Mouse (Mus musculus) heart, embryonic 12.5 days (tissue): ENCODE data around the gene Rit1. TPM values are rescaled to one million over a fixed set of nuclear protein-coding genes. Genes with fewer than 3 reads are reported as not detected.

Source experiments
- ATAC-seq: fragments of 200-750 bp; cut with Nextera tagmentation; 2 replicates; pipeline ENCODE4 v1.8.0; 2017; ENCODE audit warnings: moderate TSS enrichment, moderate library complexity; ENCODE audit not compliant: insufficient number of reproducible peaks, low FRiP score
- H3K27ac ChIP-seq: fragments of 300-500 bp; sonication (generic); 2 replicates; pipeline ENCODE4 v1.5.1; 2016; ENCODE audit warnings: mild to moderate bottlenecking, moderate library complexity; ENCODE audit not compliant: poor library complexity, severe bottlenecking
- H3K27me3 ChIP-seq: fragments of 300-500 bp; sonication (generic); replicated peaks from 2 replicates; pipeline ENCODE4 v1.6.1; 2016; ENCODE audit warnings: mild to moderate bottlenecking, moderate library complexity
- H3K36me3 ChIP-seq: fragments of 300-500 bp; sonication (generic); 2 replicates; pipeline ENCODE4 v1.6.1; 2016; ENCODE audit warnings: mild to moderate bottlenecking, moderate library complexity
- H3K4me1 ChIP-seq: fragments of 300-500 bp; sonication (generic); replicated peaks from 2 replicates; pipeline ENCODE4 v1.6.1; 2016; ENCODE audit warnings: mild to moderate bottlenecking
- H3K4me2 ChIP-seq: fragments of 300-500 bp; sonication (generic); 2 replicates; pipeline ENCODE4 v1.6.1; 2016; ENCODE audit warnings: mild to moderate bottlenecking, moderate library complexity
- H3K4me3 ChIP-seq: fragments of 300-500 bp; sonication (generic); 2 replicates; pipeline ENCODE4 v1.5.1; 2016; ENCODE audit warnings: mild to moderate bottlenecking
- H3K9ac ChIP-seq: fragments of 300-500 bp; sonication (generic); 2 replicates; pipeline ENCODE4 v1.6.1; 2016; ENCODE audit warnings: mild to moderate bottlenecking, moderate library complexity
- H3K9me3 ChIP-seq: fragments of 300-500 bp; sonication (generic); replicated peaks from 2 replicates; pipeline ENCODE4 v1.6.1; 2016; ENCODE audit warnings: mild to moderate bottlenecking, moderate library complexity
- WGBS: fragments of 180-500 bp; shearing (Covaris S2); methylation state at CpG from one replicate; pipeline ENCODE4 v1.1.7; 2016; 5-methylcytosine and 5-hydroxymethylcytosine counted together
- polyA plus RNA-seq: library from polyadenylated mRNA; unstranded; fragments of >200 nt; fragmentation: Nextera tagmentation; extraction: Ambion mirVana; gene quantifications from 2 replicates; pipeline ENCODE4 v1.2.1, GENCODE M21; 2016

The Rit1 gene
- polyA plus RNA-seq: 45.9 and 46.5 TPM in 2 replicates

DNA sequence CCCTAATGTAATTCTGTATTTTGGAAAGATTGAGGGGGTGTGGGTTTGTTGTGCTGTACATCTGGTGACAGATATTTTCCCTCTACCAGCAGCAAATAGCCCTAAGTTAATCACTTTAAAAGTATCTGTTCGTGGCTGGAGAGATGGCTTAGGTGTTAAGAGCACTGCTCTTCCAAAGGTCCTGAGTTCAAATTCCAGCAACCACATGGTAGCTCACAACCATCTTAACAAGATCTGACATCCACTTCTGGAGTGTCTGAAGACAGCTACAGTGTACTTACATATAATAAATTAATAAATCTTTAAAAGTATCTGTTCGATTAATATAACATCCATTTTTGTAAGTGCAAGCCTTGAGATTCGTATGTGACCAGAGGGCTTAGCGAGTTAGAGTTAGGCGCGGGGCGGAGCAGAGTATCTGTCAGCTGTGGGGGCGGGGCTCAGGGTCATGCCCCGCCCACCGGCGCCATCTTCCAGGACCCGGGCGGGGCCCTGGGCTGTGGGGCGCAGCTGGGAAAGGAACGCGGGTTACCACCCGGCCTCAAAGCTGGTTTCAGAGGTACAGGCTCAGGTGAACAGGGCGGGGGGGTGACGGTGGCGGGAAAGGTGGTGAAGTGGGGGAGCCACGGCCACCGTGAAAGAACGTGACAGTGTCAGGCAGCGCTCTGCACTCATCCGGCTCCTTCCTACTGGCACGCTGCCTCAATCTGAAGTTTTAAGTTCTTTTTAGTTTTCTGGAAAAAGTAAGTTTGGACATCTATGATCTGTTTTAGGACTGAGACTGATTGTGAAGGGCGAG is at the start of gene Rit1:
Gene Rit1 (plus strand): TSS at position 440 of the 799 bp plus-strand sequence.
- peak within 1 kb of the TSS; percentile 75 for H3K4me3 ChIP-seq
- H3K27ac ChIP-seq: peak within 1 kb of the TSS; percentile 80
- WGBS: 2% methylated on average over 27 of the region's 27 CpGs
- peak; percentile 91 for ATAC-seq
- peak within 1 kb of the TSS; percentile 80 for H3K9ac ChIP-seq
- no peaks in the 10 kb centered on the region for H3K27me3 ChIP-seq
- peaks cover 48% of the 10 kb centered on the region for H3K36me3 ChIP-seq
- H3K4me2 ChIP-seq: peak within 1 kb of the TSS; percentile 84
- H3K9me3 ChIP-seq: no peaks in the 10 kb centered on the region
- H3K4me1 ChIP-seq: peaks cover 21% of the 10 kb centered on the region

DNA sequence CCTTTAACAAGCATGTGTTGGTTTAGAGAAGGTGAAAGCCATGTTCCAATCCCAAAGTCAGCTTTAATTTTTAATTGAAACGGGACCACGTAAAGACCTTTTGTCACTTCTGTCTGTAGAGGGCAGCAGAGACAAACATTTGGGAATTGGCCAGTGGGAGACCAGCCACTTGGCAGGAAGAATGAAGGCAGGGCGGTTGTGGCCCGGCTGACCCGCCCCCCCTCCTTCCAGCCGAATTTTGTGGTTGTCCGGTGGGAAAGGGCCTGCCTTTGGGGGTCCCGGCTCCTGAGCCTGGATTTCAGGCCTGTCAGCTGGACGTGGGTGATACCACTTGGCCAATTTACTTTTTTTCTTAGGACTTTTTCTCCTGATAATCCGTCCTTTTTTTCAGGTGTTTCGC is 39.2 kb upstream of the Rit1 start:
- H3K36me3 ChIP-seq: no peaks in the 10 kb centered on the region
- H3K9me3 ChIP-seq: no peaks in the 10 kb centered on the region; the same call in 1 of the 2 replicates
- H3K4me1 ChIP-seq: no peaks in the 10 kb centered on the region
- ATAC-seq: peak; percentile 57
- peak overlapping the region; percentile 29 for H3K4me3 ChIP-seq
- H3K9ac ChIP-seq: peak overlapping the region; percentile 49
- no peaks in the 10 kb centered on the region for H3K27me3 ChIP-seq
- 8% methylated on average over 11 of the region's 11 CpGs for WGBS
- H3K27ac ChIP-seq: no peak overlapping the region
- peak overlapping the region; percentile 68 for H3K4me2 ChIP-seq

DNA sequence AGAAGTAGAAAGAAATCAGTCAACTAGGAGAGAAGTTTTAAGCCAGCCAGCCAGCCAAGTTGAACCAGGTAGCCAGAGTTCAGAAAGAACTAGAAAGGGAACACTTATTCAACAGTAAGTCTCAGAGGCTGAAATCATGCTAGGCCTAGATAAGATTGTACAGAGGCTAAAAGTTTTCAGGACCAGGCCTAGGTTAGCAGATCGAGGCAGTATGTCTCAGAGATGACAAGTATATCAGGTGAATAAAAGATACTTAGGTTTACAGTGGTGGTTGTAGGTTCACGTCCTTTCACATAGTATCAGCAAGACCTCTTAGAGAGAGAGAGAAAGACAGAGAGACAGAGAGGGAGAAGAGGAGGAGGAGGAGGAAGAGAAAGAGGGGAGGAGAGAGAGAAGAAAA is 32.8 kb upstream of the Rit1 start:
- ATAC-seq: no peak
- peaks cover 14% of the 10 kb centered on the region for H3K4me1 ChIP-seq
- 70% methylated on average over 2 of the region's 2 CpGs for WGBS
- H3K9ac ChIP-seq: no peak overlapping the region
- H3K27ac ChIP-seq: no peak overlapping the region
- no peaks in the 10 kb centered on the region for H3K9me3 ChIP-seq
- peaks cover 13% of the 10 kb centered on the region for H3K36me3 ChIP-seq
- H3K4me2 ChIP-seq: no peak overlapping the region
- no peaks in the 10 kb centered on the region for H3K27me3 ChIP-seq
- H3K4me3 ChIP-seq: no peak overlapping the region

DNA sequence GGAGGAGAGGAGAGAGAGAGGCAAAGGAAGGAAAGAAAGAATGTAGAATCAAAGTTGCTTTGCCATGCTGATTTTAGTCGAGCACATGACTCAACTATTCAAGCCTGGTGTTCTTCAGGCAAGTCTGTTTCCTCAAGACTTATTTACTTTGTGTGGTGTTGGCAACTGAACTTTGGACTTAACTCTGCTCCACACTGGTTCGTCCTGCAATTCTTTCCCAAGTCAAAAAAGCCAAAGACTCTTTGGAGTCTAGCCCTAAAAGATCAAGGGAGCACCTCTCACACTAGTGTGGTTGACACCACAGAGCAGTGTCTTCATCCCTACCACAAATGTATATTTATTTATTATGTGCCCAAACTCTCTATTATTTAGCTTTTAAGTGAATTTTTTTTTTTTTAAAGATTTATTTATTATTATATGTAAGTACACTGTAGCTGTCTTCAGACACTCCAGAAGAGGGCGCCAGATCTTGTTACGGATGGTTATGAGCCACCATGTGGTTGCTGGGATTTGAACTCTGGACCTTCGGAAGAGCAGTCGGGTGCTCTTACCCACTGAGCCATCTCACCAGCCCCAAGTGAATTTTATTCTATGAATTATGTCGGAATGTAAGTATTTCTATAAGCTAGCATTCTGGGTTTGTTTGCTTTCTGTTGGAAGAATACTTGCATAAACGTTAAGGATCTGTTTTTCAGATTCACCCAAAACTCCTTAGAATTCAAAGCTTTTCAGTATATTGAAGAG is 32.2 kb upstream of the Rit1 start:
- Histone ChIP-seq H3K4me3 (peak overlapping the region; percentile 93), H3K9ac (peak overlapping the region; percentile 69; the same call in 1 of the 2 replicates), H3K9me3 (no peaks in the 10 kb centered on the region), H3K4me1 (peaks cover 14% of the 10 kb centered on the region), H3K4me2 (peak overlapping the region; percentile 91; the same call in 1 of the 2 replicates), H3K27me3 (no peaks in the 10 kb centered on the region), H3K36me3 (peaks cover 17% of the 10 kb centered on the region), H3K27ac (peak overlapping the region; percentile 90; the same call in 1 of the 2 replicates)
- WGBS: 60% methylated on average over 8 of the region's 8 CpGs
- ATAC-seq: no peak

DNA sequence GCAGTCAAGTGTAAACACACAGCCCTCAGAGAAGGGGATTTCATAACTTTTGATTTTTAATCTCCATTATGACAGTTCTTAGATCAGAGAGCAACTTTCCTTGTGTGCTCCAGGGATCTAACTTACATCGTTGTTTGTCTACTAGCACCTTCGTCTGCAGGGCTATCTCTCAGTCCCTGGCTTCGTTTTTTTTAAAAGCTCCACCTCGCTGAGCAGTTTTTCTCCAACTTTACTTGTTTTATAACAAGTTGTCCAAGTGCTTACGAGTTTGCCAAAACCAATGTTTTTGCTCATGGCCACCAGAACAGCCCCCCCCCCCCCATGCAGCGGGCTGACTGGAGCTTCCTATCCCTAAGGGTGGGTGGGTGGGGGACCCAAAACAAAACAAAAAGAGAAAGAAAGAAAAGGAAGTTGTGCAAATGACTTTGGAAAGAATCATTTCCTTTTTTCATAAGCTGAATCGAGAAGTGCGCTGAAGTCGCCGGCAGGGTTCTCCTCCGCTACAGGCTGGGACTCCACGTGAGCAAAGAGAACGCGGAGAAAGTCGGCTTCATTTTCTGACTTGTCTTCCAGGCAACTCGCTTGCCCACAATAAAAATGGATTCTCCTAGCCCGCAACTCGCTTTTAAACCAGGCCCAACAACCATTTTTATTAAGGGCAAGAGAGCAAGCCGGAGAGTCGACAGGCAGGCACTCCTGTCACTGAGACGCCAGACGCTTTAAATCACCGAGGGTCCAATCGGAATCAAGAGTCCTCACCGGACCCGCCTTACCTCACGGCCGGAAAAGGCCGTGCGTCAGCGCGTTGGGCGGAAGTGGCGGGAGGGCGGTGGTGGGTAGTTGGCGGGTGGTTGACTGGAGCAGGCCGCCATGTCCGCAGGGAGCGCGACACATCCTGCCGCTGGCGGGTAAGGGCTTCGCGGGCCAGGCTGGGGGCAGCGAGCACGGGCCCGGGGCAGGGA is 31.4 kb upstream of the Rit1 start, which contains the start of gene Khdc4:
Gene Khdc4 (plus strand): TSS at position 824 of the 962 bp plus-strand sequence.
- 1% methylated on average over 47 of the region's 47 CpGs for WGBS
- H3K36me3 ChIP-seq: peaks cover 26% of the 10 kb centered on the region
- peak; percentile 99 for ATAC-seq

DNA sequence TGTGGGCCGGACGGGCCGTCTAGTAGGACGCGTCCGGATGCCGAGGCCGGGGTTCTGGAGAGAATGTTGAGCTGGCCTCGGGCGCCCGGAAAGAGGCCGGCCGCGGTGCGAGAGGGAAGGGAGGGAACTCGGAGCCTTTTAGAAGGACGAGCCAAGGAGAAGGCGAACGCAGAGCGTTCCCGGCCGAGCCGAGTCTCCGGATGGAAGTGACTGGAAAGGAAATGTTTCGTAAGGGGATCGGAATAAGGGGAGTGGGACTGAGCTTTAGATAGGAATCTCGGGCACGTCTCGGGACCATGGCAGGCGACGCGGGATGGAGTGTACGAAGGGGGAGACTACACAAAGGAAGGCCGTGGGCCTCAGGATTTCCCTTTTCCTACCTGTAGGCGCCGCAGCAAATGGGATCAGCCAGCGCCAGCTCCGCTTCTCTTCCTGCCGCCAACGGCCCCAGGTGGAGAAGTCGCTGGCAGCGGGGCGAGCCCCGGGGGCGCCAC is 30.6 kb upstream of the Rit1 start:
- H3K4me1 ChIP-seq: peaks cover 14% of the 10 kb centered on the region
- H3K27ac ChIP-seq: peak overlapping the region; percentile 98
- peak; percentile 63 for ATAC-seq
- WGBS: under 1% methylated on average over 44 of the region's 45 CpGs
- H3K9me3 ChIP-seq: no peaks in the 10 kb centered on the region
- H3K4me2 ChIP-seq: peak overlapping the region; percentile 91
- H3K27me3 ChIP-seq: no peaks in the 10 kb centered on the region
- peaks cover 33% of the 10 kb centered on the region for H3K36me3 ChIP-seq
- peak overlapping the region; percentile 99 for H3K9ac ChIP-seq
- peak overlapping the region; percentile 93 for H3K4me3 ChIP-seq

More for the DNA sequence above, 31.4 kb upstream of the Rit1 start, which contains the start of gene Khdc4:
- Histone ChIP-seq H3K4me1 (peaks cover 14% of the 10 kb centered on the region), H3K9ac (peak within 1 kb of the TSS; percentile 99), H3K27me3 (no peaks in the 10 kb centered on the region), H3K4me2 (peak within 1 kb of the TSS; percentile 91), H3K4me3 (peak within 1 kb of the TSS; percentile 93), H3K9me3 (no peaks in the 10 kb centered on the region), H3K27ac (peak within 1 kb of the TSS; percentile 98)

DNA sequence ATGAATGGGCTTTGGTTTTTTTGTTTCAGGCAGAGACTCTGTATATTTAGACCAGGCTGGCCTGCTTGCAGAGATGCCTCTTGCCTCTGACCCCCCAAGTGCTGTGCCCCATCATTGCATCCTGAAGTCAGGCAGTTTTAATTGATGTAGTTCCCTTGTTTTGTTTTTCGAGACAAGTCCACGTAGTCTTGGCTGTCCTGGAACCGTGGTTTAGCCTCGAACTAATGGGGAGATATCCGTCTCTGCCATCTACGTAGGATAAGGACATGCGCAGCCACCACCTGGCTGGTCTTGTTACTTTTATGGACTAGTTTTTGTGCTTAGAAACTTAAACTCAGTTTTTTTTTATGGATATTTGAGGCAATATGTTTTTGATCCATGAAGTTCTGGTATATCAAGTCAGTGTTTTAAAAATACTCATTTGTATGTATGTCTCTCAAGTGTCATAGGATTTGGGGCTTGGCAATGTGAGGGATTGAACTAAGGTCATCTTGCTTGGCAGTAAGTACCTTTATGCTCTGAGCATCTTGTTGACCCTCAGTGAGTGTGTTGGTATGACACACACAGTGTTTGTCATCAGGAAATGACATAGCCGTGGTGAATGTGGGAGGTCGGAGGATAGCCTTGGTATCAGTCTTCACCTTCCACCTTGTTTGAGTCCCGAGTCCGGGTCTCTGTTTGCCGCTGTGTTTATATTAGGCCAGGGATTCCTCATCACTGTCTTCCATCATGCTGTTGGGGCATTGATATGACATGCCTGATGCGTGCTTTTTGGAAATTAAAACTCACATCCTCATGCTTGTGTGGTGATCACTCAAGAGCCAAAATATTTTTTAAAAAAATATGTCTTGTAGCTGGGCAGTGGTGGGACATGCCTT is 29.7 kb upstream of the Rit1 start:
- peaks cover 14% of the 10 kb centered on the region for H3K4me1 ChIP-seq
- no peak for ATAC-seq
- WGBS: 25% methylated on average over 13 of the region's 13 CpGs

DNA sequence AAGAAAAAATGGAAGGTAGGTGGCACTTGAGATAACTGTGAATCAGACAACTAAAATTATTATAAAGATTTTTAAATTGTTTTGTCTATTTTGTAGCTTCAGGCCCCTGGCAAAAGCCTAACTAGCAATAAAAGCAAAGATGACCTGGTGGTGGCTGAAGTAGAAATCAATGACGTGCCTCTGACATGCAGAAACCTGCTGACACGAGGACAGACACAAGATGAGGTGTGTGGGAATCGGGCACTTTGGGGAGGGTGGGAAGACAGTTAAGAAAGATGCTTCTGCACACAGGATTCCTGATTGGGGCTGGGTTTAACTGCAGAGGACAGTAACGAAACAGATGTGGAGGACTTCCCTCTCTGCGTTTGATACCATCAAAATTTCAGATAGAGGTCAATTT is 27.6 kb upstream of the Rit1 start:
- Histone ChIP-seq H3K4me2 (no peak overlapping the region), H3K9me3 (no peaks in the 10 kb centered on the region), H3K4me1 (peaks cover 14% of the 10 kb centered on the region), H3K36me3 (peaks cover 61% of the 10 kb centered on the region), H3K27me3 (no peaks in the 10 kb centered on the region), H3K4me3 (no peak overlapping the region), H3K9ac (no peak overlapping the region), H3K27ac (no peak overlapping the region)
- no peak for ATAC-seq
- WGBS: 84% methylated on average over 5 of the region's 5 CpGs

More for the DNA sequence above, 29.7 kb upstream of the Rit1 start:
- Histone ChIP-seq H3K4me2 (peak overlapping the region; percentile 91), H3K9ac (peak overlapping the region; percentile 99), H3K4me3 (peak overlapping the region; percentile 93), H3K27me3 (no peaks in the 10 kb centered on the region), H3K27ac (peak overlapping the region; percentile 98), H3K36me3 (peaks cover 42% of the 10 kb centered on the region), H3K9me3 (no peaks in the 10 kb centered on the region)

DNA sequence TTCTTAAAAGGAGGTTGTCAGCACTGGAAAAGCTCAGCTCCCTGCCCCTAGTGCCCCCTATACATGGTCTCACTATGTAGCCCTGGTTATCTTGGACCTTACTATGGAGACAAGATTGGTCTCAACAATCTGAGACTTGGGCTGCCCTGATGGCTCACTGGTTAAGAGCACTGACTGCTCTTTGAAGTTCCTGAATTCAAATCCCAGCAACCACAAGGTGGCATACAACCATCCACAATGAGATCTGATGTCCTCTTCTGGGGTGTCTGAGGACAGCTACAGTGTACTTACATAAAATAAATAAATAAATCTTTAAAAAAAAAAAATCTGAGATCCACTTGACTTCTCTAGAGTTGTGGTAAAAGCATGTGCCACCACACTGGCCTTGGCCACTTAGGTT is 21.1 kb upstream of the Rit1 start:
- no peak overlapping the region for H3K4me3 ChIP-seq
- peaks cover 95% of the 10 kb centered on the region for H3K36me3 ChIP-seq
- no peak overlapping the region for H3K9ac ChIP-seq
- peaks cover 7% of the 10 kb centered on the region for H3K4me1 ChIP-seq
- no peak overlapping the region for H3K4me2 ChIP-seq
- no peaks in the 10 kb centered on the region for H3K9me3 ChIP-seq
- ATAC-seq: no peak
- no peaks in the 10 kb centered on the region for H3K27me3 ChIP-seq
- no peak overlapping the region for H3K27ac ChIP-seq

DNA sequence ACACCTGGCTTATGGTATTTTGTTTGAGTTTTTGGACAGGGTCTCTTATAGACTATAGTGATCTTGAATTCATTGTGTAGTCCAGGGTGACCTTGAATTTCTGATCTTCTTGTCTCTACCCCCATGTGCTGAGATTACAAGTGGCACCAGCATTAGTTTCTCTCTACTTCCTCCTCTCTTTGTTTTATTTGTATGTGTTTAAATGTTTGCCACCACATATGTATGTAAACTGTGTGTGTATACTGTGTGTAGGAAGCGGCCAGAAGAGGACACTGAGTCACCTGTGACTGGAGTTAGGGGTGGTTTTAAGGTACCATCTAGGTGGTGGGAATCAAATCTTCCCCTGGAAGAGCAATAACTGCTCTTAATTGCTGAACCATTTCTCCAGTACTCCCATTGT is 18.6 kb upstream of the Rit1 start:
- H3K4me3 ChIP-seq: no peak overlapping the region
- peaks cover 21% of the 10 kb centered on the region for H3K4me1 ChIP-seq
- 87% methylated on average over 1 of the region's 1 CpGs for WGBS
- no peak overlapping the region for H3K9ac ChIP-seq
- no peak for ATAC-seq
- H3K27me3 ChIP-seq: no peaks in the 10 kb centered on the region
- no peak overlapping the region for H3K27ac ChIP-seq
- H3K36me3 ChIP-seq: peaks cover 91% of the 10 kb centered on the region
- H3K4me2 ChIP-seq: no peak overlapping the region
- no peaks in the 10 kb centered on the region for H3K9me3 ChIP-seq
